Mouse (Mus musculus) adrenal gland (tissue): ENCODE data around the gene Psip1.
"Not testable (repeated sequence)": the region's sequence is repeated elsewhere in the genome, so short reads cannot be mapped to it uniquely, and the experiment has no call there.

ENCODE experiments used
- intact Hi-C: fragments of 180-260 bp; cut with DNase I; formaldehyde crosslinking; loops from one replicate; pipeline ENCODE4 v1.15.1; 2025

Psip1 gene

DNA sequence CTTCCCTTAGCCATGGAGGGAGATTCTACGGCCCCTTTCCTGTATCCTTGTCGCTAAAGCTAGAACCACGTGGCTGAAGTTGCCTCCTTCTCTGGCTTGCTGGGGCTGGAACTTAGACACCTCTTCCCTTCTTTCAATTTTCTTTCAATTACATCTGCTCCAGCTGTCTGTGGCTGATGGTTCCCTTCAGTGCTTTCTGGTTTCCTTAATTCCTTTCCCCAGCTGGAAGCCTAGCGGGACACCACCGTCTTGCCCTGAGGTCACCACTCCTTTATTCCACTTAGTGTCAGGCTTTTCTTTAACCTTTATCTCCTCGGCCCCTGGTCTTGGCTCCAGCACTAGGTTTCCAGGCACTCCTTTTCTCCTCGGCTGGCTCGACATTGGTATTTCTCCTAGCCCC lies 24.8 kb upstream of the Psip1 start:
- intact Hi-C loops: no loop called here

- intact Hi-C loops: no loop called here
These were observed 23.3 kb upstream of the Psip1 start for GRCm38 (mm10) chr4:83509600-83509999.

- intact Hi-C loops: no loop called here
These were observed 14.8 kb upstream of the Psip1 start for GRCm38 (mm10) chr4:83501037-83501430.

DNA sequence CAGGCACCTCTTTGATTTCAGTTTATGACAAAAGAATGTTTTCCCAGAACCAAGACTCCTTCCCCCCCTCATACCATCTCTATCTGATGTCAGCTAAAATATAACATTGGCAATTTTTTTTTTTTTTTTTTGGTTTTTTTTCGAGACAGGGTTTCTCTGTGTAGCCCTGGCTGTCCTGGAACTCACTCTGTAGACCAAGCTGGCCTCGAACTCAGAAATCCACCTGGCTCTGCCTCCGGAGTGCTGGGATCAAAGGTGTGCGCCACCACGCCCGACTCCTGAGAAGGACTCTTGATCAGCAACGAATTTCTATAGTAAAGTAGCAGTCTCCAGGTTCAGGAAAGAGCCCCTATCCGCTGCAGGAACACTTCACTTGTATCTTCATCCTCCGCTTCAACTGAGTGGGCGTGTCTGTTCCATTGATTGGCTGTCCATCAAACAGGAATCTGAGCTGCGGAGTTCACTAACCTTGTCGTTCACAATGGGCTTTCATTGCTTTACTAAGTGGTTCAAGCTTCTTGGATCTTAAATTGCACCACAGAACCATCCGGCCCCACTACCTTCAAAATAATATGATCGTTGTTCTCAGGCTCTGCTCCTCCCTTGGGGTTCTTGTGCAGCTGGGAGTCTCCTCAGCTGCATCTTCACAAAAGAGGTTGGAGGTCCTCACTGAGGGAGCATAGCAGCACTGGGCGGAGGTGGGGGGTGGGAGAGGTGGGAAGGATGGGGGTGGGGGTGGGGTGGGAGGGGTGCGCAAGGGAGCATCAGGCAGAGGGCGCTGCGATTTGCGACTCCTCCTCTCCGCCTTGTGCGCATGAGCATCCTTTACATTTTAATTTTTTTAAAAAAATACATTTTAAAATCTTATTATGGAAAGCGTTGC lies 14.1 kb upstream of the Psip1 start:
- intact Hi-C loops: no loop called here

DNA sequence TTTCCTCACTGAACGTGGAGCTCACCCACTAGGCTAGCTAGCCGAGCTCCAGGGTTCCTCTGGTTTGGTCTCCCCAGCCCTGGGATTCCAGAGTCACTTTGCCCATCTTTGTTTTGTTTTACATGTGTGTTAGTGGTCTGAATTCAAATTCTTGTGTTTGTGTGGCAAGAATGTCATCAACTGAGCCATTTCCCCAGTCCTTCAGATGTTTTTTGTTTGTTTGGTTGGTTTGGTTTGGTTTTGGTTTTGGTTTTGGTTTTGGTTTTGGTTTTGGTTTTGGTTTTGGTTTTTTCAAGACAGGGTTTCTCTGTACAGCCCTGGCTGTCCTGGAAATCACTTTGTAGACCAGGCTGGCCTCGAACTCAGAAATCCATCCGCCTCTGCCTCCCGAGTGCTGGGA lies 10.8 kb upstream of the Psip1 start:
- intact Hi-C loops: not testable (repeated sequence)

GRCm38 (mm10) chr4:83493112-83493511 lies 6.9 kb upstream of the Psip1 start:
- intact Hi-C loops: no loop called here

- intact Hi-C loops: loop anchor here (5.0 kb wide), 1 partner anchor 83 kb away; no protein-coding TSS in a partner anchor
These were observed 2.9 kb upstream of the Psip1 start for GRCm38 (mm10) chr4:83489121-83489520.

- intact Hi-C loops: loop anchor here (2.0 to 5.0 kb wide), 2 partner anchors 39 to 87 kb away; partner anchors contain the start of gene Ccdc171
These were observed 533 bp downstream of the Psip1 start for GRCm38 (mm10) chr4:83485735-83486116.

DNA sequence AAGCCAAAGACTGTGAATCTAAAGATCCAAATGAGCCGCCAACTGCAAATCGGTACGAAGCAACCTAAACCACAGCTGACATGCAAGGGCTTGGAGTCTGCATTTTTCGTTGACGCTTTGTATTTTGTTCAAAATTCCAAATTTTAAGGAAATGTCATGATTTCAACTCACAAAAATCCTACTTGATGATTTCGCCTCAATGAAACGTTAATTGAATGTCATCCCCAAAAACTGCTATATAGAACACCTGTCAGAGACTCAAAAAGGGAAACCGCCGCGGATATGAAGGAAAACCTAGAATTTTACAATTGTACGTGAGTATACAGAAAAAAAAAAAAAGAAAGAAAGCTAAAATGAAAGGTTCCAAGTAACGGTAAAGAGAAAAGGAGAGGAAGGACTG lies 1.0 kb downstream of the Psip1 start:
- intact Hi-C loops: loop anchor here (5.0 kb wide), 1 partner anchor 87 kb away; no protein-coding TSS in a partner anchor

GRCm38 (mm10) chr4:83468208-83468607 lies 18.1 kb downstream of the Psip1 start:
- intact Hi-C loops: no loop called here

DNA sequence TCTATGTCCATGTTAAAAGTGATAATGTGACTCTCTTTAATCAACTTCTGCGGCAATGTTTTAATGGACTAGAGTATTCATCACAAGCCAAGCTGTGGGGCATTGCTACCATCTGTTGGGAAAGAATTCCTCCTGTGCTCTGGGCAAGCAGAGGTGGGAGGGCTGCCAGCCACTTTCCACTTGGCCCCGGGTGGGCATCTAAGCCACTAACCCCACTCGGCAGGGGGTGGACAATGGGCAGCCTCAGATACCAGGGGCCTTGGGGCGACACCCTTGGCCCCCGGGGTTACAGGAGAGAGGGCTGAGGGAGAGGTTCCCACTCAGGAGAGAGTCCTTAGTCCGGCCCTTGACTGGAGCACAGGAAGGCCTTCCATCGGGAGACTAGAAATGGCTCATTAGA lies 18.6 kb downstream of the Psip1 start:
- intact Hi-C loops: no loop called here

DNA sequence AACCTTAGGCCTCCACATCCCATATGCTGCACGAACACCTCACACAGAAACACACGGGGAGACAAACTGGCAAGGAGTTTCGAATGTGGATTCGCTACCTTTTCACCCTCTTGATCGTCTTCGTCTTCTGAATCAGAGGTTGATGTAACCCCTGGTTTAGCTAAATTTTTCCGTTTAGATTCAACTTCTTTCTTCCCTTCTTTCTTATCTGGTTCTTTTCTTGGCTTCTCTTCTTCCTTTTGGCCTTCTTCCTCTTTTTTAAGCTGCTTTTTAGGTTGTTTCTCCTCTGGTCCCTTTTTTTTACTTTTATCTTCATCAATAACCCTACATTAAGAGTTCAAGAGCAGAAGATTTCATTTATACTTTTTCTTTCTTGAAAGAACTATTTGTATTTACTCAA lies 21.4 kb downstream of the Psip1 start:
- intact Hi-C loops: no loop called here

DNA sequence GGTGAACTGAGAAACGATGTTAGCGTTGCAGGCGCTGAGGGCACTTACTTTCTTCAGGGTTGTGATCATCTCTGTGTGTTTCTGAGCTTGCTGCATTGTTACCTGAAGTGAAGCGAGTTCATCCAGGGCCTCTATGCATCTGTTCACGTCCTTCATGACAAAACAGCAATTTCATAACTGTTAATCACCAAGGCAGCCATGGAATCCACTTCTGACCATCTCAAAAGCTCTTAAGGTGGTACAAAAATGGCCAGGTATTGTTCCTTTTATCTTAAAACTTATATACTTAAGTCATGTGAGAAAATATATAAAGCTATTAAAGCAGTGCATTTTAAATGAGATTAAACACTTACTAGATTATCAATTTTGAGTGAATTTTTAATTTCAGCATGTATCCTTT lies 26.2 kb downstream of the Psip1 start:
- intact Hi-C loops: no loop called here

DNA sequence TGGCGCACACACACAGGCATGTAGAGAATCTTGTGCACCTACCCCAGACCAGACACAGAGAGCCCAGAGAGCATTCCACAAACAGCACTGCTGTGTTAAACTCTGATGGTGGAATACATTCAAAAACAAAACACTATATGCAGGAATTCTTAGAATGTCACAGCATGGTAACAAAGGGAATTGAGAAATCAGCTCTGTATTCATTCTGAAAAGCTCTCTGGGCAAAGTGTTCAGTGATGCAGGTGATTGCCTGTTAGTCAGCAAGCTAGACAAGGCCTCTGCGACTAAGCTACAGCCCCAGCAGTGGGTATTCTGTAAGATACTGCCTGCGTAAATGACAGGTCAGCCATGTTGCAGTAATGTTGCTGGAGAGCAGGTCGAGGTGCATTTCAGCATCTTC lies 35.5 kb downstream of the Psip1 start:
- intact Hi-C loops: no loop called here

- intact Hi-C loops: no loop called here
These were observed 45.2 kb downstream of the Psip1 start for GRCm38 (mm10) chr4:83441050-83441449.

DNA sequence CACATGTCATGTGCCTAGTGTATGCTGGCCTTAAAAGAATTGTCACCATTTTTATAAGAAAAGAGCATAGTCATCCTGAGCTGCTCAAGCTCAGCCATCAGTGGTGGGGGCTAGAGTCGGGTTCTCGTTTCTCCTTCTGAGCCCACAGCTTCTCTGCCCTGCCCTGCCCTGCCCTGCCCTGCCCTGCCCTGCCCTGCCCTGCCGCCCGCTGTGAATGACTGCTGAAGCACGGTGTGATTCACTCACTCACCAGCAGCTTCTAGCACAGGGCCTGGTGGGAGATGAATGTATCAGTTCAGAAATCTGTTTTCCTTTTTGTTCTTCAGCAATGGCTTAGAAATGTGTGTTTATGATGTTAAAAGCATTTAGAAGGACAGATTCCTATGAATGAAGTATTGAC lies 47.2 kb downstream of the Psip1 start:
- intact Hi-C loops: no loop called here

DNA sequence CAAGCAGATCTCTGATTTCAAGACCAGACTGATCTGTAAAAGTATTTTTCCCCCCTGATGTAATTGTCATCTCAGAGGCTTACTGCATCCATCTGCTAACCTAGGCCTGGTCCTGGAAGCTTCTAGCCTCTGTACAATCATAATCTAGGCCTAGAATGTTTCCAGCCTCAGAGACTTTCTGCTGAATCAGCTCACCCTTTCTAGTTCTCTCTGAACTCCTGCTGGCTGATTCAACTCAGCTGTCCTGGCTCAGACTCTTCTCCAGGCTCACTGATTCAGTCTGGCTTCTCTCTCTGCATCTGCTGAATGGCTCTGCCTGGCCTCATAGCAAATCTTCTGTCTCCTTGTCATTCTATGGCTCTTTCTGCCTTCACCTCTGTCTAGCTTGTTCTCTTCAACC lies 48.1 kb downstream of the Psip1 start:
- intact Hi-C loops: no loop called here

DNA sequence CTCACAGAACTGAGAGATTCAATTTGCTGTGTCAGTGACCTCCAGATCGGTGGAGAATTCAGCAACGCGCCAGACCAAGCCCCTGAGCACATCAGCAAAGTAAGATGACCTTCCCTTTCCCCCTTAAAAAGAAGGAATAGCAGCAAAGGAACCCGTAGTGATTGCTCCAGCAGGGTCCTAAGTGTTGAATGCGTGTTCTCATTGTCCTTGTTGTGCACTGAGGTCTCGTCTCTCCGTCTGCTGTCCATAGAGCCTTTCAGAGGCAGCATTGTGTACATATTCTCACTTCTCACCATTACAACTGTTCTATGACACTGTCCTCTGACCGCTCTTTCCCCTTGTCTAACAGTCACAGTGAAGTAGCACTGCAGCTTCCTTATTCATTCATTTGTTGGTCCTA lies 49.9 kb downstream of the Psip1 start:
- intact Hi-C loops: no loop called here

GRCm38 (mm10) chr4:83432901-83433300 lies 53.4 kb downstream of the Psip1 start:
- intact Hi-C loops: no loop called here

DNA sequence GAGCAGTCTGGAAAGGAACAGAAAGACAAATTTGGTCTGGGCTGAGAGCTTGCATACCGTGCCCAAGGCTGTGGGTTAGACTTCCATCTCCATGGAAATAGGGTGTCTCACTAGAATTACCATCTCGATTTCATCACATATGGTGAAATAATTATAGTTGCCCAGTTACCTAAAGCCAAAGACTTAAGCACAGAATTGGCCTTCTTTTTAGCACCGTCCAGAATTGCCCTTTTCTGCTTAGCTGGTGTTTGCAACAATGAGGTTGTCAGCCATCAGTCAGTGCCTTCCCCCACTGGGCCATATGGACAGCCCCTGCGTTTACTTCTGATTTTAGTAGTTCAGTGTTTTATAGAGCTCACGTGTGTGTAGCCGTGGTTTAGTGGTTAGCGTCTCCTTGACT lies 54.3 kb downstream of the Psip1 start:
- intact Hi-C loops: no loop called here

- intact Hi-C loops: no loop called here
These were observed 57.4 kb downstream of the Psip1 start for GRCm38 (mm10) chr4:83428845-83429244.

GRCm38 (mm10) chr4:83427696-83428095 lies 58.6 kb downstream of the Psip1 start:
- intact Hi-C loops: no loop called here

- intact Hi-C loops: no loop called here
These were observed 59.1 kb downstream of the Psip1 start for GRCm38 (mm10) chr4:83427141-83427540.
